In the genomic region with DNA sequence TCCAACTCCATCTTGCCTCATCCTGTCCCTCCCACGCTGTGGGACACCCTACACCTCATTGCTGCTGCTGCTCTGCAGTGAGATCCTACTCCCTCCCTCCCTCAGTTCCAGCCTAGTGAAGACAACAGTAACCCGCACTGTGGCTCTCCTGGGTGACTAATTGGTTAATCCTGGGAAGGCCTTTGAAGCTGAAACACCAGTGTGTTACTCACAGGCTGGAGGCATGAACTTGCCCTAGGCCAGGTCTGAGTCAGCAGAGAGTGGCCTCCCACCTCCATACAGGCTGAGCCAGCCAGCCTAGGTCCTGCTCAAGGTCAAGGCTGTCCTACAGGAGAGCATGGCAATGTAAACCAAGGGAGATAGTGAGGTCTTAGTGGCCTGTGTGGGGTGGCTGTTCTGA, we compare ENCODE assay signal across 10 mouse cellular contexts. TPM values are rescaled to one million over a fixed set of nuclear protein-coding genes. Genes with fewer than 3 reads are reported as not detected.
DNase-seq lines count a peak whose midpoint lies in the region; ATAC-seq and TF ChIP-seq lines count a peak whose summit lies in the region.
"Had no signal": no experiment of that assay in that cellular context is flagged by ENCODE, and none has a peak within 500 bp of the region (broad histone marks: within the 10 kb centered on the region; RNA-seq: fewer than 3 reads in every experiment).

No protein-coding gene starts in this region.

- no peak for ATAC-seq in forebrain, embryonic 13.5 days

- 81% methylated on average over 2 of the region's 2 CpGs for WGBS in heart, adult 2 months
- WGBS in forebrain, embryonic 13.5 days: 54% methylated on average over 2 of the region's 2 CpGs

- DNase-seq in heart, adult 2 months: no peak
- no peak for DNase-seq in heart, adult 9 months (ENCODE audit: low spot score in 2 of 2)
- peak; percentile 39 to 58 for DNase-seq in urinary bladder, postnatal 36 days (ENCODE audit: low spot score in 2 of 2)
- DNase-seq in urinary bladder, postnatal 4 days (ENCODE audit: low spot score in 2 of 2): no peak
- DNase-seq in kidney, adult 9 months: peak; percentile 53
- no peak for DNase-seq in cerebellum, postnatal 10 days
- DNase-seq in thymus, adult 18-20 months: no peak
- DNase-seq: lung, embryonic 14.5 days; spleen, adult 18-20 months had no signal

- H3K9me3 ChIP-seq in forebrain, embryonic 13.5 days (replicated peaks): no peaks in the 10 kb centered on the region

- no peaks in the 10 kb centered on the region for H3K79me2 ChIP-seq in heart, adult 2 months (replicated peaks; ENCODE audit: control insufficient read depth, insufficient read depth, low read length)

- TF ChIP-seq EP300 in heart, adult 2 months (IDR thresholded peaks at IDR 0.05; ENCODE audit: insufficient read depth, low read depth, low read length): no peak

- H3K27ac ChIP-seq in heart, adult 2 months: peak overlapping the region; percentile 49
- no peak overlapping the region for H3K27ac ChIP-seq in forebrain, embryonic 13.5 days

- no peak overlapping the region for H3K9ac ChIP-seq in heart, adult 2 months (ENCODE audit: low read depth, low read length)
- H3K9ac ChIP-seq in forebrain, embryonic 13.5 days: no peak overlapping the region
- H3K9ac ChIP-seq: lung, embryonic 14.5 days had no signal

- H3K4me1 ChIP-seq in heart, adult 2 months (ENCODE audit: control insufficient read depth, insufficient read depth, low read length): peaks cover 25% of the 10 kb centered on the region
- peaks cover 4% of the 10 kb centered on the region for H3K4me1 ChIP-seq in forebrain, embryonic 13.5 days

- H3K4me3 ChIP-seq in heart, adult 2 months: no peak overlapping the region
- H3K4me3 ChIP-seq in forebrain, embryonic 13.5 days: no peak overlapping the region

- no peaks in the 10 kb centered on the region for H3K27me3 ChIP-seq in heart, adult 2 months (ENCODE audit: control insufficient read depth, insufficient read depth, low read length)
- no peaks in the 10 kb centered on the region for H3K27me3 ChIP-seq in forebrain, embryonic 13.5 days

- TF ChIP-seq CTCF in heart, adult 2 months (IDR thresholded peaks at IDR 0.05): no peak

- no peak overlapping the region for H3K4me2 ChIP-seq in forebrain, embryonic 13.5 days
- H3K4me2 ChIP-seq: lung, embryonic 14.5 days had no signal

- TF ChIP-seq POLR2A in heart, adult 2 months (IDR thresholded peaks at IDR 0.05; ENCODE audit: insufficient read depth, low read depth, low read length): no peak

- peaks cover 3% of the 10 kb centered on the region; the same call in 1 of the 2 replicates for H3K36me3 ChIP-seq in heart, adult 2 months (ENCODE audit: control insufficient read depth, insufficient read depth, low read length)
- H3K36me3 ChIP-seq in forebrain, embryonic 13.5 days (ENCODE audit: poor library complexity, severe bottlenecking): no peaks in the 10 kb centered on the region

- intact Hi-C loops in heart, adult 2 months (cut with DNase I): loop anchor here (5.0 kb wide), 1 partner anchor 162 kb away; no protein-coding TSS in a partner anchor

RNA-seq across cellular contexts. Expression of a gene that starts 26.4 kb away (rescaled TPM):
- 10 to 100 TPM; 70.1 to 96.2 TPM for total RNA-seq in heart, adult 2 months (2021)
- 67.8 and 195 TPM in 2 replicates for polyA plus RNA-seq in heart, adult 2 months (2012; rRNA removed)
- 207 and 209 TPM in 2 replicates for polyA plus RNA-seq in forebrain, embryonic 13.5 days (2015; fragmentation: Nextera tagmentation; extraction: Ambion mirVana)

RNA-seq across cellular contexts. Expression of a gene that starts 51.6 kb away (rescaled TPM):
- 1 to 10 TPM; 2.8 to 4.1 TPM for total RNA-seq in heart, adult 2 months (2021)
- 0.90 and 1.2 TPM in 2 replicates for polyA plus RNA-seq in heart, adult 2 months (2012; rRNA removed)
- 24.0 and 25.7 TPM in 2 replicates for polyA plus RNA-seq in forebrain, embryonic 13.5 days (2015; fragmentation: Nextera tagmentation; extraction: Ambion mirVana)

Comparison
In these comparisons a context has a peak if more than half of its experiments do, and no peak if none do; other contexts are left out.
1. DNase-seq: peak in urinary bladder, postnatal 36 days (2 of 2) and kidney, adult 9 months (single experiment); none in heart, adult 2 months (0 of 2), heart, adult 9 months (0 of 2), urinary bladder, postnatal 4 days (0 of 2), cerebellum, postnatal 10 days (0 of 2) and thymus, adult 18-20 months (0 of 2).
2. RNA of a gene that starts 51.6 kb away (polyA plus RNA-seq): 24.0 to 25.7 TPM in forebrain, embryonic 13.5 days; 0.90 to 1.2 TPM in heart, adult 2 months; every median in the first group is over 10 times any median in the second.